Mouse (Mus musculus) A20 (cell line): Measurements from ENCODE around the gene Gm21983.
A peak's percentile ranks its signal among the peaks of the same experiment; 100 is the strongest.

Experiments used
- DNase-seq: peaks from one replicate; pipeline ENCODE4 v3.0.0-alpha.2; 2011; ENCODE audit warnings: low read depth, low spot score

Gene Gm21983

DNA sequence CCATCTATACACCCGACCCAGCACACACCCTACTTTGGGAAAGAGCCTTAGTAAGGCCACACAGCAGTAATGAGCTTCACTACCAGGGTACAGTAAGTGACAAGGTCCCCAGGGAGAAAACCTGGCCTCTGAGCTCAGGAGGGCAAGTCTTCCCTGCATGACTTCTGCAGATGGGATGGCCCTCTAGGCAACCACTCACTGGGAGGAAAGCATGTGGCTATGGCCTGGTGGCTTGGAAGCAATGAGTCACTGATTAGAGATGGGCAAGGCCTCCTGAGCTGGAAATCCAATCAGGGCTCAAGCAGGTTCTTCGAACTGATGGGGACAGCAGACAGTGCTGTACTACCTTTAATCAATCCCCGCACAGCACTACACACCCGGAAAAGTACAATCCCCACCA is 19.1 kb downstream of the Gm21983 start:
- DNase-seq, result no peak

DNA sequence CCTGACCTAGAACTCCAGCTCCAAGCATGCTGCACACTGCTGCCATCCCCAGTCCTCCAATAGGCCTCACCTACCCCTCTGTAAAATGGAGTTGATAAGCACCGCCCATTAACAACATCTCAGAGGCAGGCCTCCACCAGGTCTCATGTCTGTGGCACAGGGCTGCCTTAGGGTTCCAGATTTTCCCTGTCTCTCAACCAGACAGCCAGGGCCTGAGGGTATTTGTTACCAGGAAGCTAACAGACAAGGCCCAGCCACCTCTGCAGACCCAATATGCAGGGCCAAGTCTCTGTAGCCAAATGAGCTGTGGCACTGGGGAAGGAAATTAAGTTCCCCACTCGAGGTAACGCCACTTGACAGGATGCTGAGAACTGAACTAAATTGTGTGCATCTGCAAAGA is 20.0 kb downstream of the Gm21983 start:
- no peak for DNase-seq

DNA sequence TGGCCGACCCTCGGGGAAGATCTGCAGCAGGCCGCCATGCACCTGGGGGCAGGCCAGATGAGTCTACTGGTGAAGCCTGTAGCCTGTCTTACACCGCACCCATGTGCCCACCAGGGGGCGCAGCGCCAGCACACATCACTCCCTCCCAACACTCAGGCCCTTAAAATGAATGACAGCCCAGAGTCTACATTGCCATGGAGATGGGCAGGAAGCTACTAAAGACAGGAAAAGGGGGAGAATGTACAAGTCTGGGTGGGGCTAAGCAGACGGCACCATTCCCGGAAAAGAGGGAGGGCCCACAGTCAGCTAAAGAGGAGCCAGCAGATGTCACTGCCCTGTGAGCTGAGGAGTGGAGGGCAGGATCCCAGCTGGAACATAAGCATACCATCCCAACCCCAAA is 21.0 kb downstream of the Gm21983 start:
- DNase-seq, result peak; percentile 80

DNA sequence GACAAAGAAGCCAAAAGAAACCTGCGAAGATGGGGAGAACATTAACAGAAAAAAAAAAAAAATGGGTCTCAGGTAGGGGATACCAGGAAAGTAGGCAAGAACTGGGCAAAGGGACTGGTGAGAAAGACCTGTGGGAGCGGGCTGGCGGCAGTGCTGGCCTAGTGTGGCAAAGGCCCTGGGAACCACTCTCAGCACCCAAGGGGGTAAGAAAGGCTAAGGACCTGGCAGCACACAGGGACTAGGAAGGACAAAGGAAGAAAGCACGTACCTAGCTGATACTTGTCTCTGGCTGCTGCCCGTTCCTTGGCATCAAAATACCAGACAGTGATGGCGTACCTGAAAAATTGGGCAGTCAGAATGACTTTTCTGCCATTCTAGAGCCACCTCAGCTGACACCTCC is 21.6 kb downstream of the Gm21983 start:
- DNase-seq, result no peak

DNA sequence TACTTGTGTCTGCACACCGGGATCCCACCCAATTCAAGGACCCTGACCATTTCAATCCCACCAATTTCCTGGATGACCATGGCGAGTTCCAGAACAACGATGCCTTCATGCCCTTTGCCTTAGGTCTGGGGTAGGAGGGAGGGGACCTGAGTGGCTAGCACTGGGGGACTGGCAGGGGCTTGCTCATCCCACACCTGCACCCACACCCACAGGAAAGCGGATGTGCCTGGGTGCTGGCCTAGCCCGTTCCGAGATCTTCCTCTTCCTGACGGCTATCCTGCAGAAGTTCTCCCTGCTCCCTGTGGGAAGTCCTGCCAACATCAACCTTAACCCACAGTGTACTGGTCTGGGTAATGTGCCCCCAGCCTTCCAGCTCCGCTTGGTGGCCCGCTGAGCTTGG is 22.7 kb downstream of the Gm21983 start:
- no peak for DNase-seq

DNA sequence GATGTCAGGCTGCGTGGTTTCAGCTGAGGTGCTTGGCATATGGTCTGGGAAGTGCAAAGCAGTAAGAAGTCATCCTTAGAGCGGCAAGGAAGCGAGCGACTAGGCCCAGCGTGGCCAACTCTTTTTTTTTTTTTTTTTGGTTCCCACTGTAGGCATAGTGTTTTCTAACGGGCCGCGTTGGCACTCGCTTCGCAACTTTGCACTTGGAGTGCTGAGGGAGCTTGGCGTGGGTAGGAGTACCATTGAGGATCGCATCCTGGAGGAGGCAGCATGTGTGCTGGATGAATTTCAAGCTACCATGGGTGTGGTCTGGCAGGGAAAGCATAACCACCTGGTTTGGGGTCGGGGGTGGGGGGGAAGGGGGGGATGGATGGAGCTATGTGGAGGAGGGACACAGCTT is 24.9 kb downstream of the Gm21983 start:
- DNase-seq, result no peak

DNA sequence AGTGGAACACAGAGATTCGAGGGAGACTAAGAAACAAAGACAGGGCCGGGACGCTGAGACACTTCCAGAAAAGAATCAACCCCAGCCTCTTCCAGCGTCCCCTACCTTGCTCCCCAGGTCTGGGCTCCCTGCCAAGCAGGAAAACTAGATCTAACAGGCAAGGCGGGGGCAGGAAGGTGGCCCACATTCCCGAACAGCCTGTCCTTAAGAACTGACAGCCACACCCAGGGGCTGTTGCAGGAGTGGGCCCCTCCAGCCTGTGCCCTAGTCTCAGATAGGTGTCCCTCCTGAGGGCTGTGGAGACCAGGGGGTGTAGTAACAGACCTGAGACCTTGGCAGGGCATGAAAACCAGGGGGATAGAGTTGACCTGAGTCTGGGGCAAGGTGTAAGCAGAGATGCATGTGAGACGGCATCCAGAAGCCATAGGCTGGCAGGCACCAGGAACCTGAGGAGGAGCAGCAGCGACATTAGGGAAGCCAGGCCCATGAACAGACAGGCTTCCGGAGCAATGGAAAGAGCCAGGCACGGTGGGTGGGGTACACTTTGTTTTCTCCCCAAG is 27.6 kb downstream of the Gm21983 start, which contains the start of gene Cyp2t4:
TSS of gene Cyp2t4 (plus strand) at position 510 of the 560 bp plus-strand sequence.
- no peak for DNase-seq

DNA sequence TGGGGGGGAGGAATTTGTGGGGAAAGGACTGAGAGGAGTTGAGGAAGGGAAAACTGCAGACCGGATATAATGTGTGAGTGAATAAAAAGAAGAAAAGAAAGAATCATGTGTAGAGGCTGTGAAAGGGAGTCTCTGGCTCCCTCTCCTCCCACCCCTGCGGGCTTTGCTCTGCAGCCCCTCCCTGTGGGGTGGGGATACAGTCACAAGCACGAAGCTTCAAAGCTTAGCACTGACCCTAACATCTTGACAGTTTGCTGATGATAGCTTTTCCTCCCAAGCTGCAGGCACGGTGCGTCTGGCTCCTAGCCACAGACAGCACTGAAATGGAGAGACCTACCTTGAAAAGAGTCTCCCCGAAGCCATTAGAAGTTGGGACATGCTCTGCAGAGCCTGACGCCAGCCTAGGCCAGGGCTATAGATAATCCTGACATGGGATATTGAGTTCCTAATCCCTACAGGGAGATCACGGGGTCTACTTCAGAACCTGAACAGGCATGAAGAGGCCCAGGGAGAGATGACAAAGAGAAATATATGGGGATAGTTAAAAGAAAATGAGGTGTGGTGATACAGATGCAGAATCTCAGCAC is 44.4 kb downstream of the Gm21983 start:
- no peak for DNase-seq

DNA sequence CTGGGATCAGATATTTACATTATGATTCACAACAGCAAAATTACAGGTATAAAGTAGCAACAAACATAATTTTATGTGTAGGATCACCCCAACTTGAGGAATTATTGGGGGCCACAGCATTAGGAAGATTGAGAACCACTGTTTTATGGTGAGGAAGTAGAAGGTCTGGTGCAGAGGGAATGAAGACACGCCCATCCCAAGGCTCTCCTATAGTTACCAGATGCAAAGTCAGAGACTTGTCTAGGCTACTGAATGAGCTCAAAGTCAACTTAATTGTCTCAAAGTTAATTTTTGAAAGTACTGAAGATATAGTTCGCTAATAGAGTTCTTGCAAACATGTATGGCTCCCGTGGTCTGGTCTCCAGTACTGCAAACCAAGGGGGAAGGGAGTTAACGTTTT is 47.1 kb downstream of the Gm21983 start:
- DNase-seq, result no peak

DNA sequence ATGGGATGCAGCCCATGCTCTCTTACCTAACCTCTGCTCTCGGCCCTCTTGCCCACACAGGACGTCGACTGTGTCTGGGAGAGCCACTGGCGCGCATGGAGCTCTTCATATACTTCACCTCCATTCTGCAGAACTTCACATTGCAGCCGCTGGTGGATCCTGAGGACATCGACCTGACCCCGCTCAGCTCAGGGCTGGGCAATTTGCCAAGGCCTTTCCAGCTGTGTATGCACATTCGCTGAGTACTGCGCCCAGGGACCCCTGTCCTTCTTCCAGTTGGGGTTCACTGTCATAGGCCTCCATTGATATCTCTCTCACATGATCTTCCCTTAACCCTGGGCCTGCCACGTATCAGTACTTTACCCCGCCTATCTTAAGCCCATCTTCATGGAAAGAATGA is 47.7 kb downstream of the Gm21983 start:
- no peak for DNase-seq

DNA sequence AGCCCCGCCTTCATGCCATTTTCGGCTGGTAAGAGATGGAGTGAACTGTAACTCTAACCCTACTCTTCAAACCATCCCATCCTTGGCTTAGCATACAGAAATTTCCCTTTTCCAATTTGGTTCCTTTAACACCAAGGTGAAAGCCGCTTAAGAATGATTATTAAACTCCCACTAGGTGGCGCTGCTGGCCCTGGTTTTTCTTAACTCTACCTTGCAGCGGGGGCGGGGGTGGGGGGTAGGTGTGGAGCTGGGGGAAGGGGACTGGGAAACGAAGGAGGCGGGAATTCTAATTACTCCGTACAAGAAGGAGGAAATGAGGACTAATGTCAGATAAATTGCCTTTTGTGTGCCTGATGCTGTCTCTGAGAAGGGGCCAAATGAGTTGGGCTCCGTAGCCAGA is 48.3 kb downstream of the Gm21983 start:
- DNase-seq, result peak; percentile 64

DNA sequence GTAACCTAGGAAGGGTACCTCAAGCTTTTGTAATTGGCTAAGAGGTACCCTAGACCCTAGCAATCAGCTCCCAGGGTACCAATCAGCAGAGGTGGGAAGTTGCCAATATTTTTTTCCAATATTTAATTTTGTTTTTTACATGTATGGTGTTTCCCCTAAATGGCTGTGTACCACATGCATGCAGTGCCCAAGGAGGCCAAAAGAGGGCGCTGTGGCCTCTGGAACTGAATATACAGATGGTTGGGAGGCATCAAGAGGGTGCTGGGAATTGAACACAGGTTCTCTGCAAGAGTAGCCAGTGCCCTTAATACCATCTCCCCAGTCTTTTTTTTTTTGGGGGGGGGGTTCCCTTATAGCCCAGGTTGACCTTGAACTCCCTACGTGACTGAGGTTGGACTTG is 49.5 kb downstream of the Gm21983 start:
- DNase-seq, result no peak

DNA sequence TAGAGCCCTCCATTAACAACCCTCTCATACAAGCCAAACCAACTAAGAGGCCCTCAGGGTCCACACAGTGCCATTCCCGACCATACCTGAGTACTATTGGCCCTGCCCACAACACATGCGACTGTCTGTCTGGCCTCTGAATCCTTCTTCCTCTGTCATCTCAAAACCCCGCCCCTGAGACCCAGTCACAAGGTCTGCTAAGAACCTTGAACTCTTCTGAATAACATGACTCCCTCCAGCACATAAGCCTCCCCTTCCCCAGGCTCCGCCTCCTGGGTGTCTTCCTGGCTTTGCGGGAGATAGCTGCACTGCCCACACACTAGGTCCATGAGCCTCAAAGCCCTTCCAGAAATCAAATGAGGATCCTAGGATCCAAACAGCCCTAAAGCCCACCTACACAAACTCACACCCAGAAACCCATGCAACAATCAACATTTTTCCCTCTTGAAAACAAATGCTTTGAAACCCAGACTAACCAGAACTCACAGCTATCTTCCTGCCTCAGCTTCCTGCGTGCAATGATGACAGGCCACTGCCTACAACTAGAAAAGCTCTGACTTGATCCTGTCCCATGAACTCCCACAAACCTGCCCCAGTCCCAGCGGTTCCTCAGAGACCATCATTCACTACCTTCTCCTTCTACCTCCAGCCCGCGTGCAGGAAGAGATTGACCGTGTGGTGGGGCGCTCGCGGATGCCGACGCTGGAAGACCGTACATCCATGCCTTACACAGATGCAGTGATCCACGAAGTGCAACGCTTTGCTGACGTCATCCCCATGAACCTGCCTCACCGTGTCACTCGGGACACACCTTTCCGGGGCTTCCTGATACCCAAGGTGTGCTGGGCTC is 50.1 kb downstream of the Gm21983 start:
- DNase-seq, result no peak

DNA sequence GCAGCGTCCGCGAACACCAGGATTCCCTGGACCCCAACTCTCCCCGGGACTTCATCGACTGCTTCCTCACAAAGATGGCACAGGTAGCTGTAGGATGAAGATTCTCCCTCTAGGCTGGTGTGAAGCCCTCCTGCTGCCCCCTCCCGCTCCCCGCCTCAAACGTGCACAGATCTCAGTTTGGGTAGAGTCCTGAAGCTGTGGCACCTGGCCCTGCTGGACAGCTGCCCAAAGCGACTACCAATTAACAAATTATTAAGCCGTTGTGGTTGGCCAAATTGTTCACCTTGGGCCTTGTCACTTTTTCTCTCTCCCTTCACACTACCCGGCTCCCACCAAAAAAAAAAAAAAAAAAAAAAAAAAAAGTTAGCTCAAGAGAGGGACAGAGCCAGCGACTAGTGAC is 51.1 kb downstream of the Gm21983 start:
- DNase-seq, result no peak

DNA sequence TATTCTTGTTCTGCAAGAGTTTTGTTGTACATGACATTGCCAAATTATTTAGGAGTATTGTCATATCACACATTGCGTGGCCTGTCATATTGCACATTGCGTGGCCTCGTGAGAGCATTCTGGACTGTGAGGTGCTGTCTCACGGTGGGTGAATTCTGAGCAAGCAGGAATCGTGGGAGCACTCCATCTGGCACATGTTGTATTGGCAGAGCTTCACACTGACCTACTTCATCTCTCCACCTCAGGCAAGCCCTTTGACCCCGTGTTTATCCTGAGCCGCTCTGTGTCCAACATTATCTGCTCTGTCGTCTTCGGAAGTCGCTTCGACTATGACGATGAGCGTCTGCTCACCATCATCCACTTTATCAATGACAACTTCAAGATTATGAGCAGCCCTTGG is 51.9 kb downstream of the Gm21983 start:
- DNase-seq, result no peak

DNA sequence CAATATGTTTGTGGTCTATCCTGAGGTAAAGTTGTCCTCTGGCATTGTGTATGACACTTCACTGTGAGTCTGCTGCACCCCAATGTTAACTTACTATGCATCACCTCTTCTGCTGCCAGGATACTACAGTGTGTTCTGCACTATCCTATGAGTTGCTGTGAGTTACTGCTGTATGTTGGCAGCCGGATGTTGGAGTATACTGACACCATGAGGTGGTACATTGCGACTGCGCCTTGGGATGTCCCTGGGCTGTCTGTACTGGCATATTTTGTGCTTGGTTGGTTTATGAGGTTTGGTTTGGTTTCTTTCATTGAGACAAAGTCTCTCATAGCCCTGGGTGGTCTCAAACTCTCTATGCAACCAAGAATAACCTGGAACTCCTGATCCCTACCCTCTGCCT is 52.7 kb downstream of the Gm21983 start:
- peak; percentile 43 for DNase-seq

DNA sequence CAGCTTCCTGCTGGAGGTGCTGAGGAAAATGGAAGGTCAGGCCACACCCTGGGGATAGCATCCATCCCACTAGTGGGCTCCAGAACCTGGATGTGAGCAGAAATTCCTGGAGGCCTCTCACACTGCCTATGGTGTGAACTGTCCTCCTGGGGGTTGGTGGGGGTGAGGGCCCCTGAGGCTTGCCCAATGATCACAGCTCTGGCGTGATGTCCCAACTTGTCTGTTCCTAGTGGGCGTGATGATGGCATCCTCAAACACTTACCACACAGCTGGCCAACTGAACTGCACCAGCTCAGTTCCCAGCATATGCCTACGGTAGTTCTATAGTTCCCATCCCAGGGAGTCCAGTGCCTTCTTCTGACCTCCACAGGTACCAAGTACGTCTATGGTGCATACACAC is 55.9 kb downstream of the Gm21983 start:
- no peak for DNase-seq

DNA sequence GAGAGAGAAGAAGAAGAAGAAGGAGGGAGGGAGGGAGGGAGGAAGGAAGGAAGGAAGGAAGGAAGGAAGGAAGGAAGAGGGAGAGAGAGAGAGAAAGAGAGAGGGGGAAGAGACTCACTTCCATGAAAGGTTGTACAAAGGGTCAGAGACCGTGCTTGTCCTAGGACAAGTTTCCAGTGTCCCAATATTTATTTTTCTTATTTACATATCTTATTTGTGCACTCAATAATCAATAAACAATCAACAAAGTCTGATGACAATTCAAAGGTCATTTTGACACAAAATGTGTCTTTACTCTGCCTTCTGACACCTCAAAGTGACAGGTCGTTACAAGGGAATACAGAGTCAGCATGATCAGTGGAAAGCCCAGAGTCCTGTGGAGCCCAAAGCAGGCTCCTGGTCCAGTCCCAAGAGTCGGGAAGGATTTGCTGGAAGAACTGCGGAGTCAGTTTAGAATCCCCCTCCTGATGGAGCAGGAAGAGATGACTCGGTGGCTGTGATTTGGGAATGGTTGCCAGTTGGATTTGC is 56.5 kb downstream of the Gm21983 start:
- no peak for DNase-seq

DNA sequence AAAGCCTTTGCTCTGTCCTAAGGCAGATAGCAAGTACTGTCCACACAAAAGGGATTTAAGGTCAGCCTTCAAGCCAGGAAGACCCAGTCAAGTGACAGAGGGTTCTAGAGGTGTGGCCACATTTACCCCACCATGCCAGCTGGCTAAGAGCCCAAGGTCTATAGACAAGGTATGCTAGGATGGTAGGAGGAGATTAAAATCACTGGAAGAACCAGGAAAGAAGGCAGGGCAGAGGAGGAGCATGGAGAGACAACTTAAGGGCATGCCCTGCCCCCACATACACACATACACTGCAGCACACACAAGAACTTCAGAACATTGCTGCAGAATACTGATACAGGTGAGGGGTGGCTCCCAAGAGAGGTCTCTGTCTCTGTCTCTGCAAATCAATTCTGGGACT is 61.2 kb downstream of the Gm21983 start, which contains the start of gene Cyp2f2:
TSS of gene Cyp2f2 (plus strand) at position 234 of the 400 bp plus-strand sequence.
- no peak for DNase-seq
